Mouse (Mus musculus) CH12F3 (cell line): ENCODE results near the gene Daxx.
"Not testable (repeated sequence)": the region's sequence is repeated elsewhere in the genome, so short reads cannot be mapped to it uniquely, and the experiment has no call there.

ENCODE experiments used
- in situ Hi-C: fragments of 300-500 bp; cut with MboI; formaldehyde crosslinking; loops from 2 replicates; pipeline ENCODE4 v1.14.3; 2020; ENCODE audit warnings: low sequenced_read_pairs

Gene Daxx

GRCm38 (mm10) chr17:33941381-33941780 lies 32.2 kb downstream of the Daxx start:
- in situ Hi-C loops, result no loop called here

DNA sequence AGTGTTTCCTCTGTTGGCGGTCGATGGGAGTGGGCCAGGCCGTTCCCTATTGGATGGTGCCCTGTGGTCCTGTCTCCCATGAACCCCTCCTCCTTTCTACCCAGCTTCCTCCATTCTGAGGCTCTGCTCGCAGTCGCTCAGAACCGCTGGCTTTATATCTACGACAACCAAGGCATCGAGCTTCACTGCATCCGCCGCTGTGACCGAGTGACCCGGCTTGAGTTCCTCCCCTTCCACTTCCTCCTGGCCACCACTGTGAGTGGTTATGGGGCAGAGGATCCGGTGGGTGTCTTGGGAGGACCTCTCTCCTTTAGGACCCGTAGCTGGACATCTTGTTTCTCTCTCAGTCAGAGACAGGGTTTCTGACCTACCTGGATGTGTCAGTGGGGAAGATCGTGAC lies 34.2 kb downstream of the Daxx start:
- in situ Hi-C loops, result no loop called here

DNA sequence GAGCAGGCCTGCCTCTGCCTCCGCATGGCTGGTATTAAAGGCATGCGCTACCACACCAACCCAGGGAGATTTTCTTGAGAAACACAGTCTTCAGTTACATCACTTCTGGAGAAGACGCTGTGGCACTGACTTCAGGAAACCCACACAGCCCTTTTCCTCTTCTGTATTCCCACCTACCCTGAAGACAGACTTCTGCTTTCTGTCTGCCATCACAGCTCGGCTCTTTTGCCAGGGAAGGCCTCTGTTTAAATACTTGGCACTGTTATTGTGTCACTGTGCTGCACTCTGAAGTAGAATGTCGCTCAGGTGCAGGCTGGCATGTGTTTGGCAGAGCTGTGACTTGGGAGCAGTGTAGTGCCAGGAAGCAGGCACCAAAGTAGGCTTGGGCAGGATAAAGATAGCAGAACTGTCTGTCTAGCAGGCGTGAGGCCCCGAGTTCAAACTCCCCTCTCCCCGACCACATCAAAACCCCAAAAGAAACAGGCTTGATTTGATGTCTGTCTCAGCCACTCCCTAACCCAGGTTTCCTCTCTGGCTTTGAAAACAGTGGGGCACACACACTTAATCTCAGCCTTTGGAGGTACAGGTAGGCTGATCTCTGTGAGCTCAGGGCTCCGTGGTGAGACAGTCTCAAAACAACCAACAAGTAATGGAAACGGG lies 38.3 kb downstream of the Daxx start:
- in situ Hi-C loops, result no loop called here

DNA sequence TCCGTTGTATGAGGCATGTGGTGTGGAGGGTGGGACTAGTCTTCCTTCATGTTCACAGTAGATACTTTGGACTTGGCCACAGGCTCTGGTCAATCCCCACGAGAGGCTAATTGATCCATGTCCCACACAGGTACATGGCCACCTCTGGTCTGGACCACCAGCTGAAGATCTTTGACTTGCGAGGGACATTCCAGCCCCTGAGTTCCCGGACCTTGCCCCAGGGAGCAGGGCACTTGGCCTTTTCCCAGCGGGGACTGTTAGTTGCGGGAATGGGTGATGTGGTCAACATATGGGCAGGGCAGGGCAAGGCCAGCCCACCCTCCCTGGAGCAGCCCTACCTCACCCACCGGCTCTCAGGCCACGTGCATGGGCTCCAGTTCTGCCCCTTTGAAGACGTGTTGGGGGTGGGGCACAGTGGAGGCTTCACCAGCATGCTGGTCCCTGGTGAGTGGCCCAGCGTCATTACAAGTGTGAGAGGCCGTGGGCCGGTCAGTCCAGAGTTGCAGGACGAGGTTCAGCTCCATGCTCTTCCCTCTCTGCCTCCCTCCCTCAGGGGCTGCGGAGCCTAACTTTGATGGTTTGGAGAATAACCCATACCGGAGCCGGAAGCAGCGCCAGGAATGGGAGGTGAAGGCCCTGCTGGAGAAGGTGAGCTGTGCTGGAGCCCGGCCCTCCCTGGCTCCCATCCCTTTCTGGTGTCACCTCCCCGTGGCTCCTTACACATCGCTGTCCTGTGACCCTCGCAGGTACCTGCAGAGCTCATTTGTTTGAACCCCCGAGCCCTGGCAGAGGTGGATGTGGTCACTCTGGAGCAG lies 39.1 kb downstream of the Daxx start:
- in situ Hi-C loops, result no loop called here

DNA sequence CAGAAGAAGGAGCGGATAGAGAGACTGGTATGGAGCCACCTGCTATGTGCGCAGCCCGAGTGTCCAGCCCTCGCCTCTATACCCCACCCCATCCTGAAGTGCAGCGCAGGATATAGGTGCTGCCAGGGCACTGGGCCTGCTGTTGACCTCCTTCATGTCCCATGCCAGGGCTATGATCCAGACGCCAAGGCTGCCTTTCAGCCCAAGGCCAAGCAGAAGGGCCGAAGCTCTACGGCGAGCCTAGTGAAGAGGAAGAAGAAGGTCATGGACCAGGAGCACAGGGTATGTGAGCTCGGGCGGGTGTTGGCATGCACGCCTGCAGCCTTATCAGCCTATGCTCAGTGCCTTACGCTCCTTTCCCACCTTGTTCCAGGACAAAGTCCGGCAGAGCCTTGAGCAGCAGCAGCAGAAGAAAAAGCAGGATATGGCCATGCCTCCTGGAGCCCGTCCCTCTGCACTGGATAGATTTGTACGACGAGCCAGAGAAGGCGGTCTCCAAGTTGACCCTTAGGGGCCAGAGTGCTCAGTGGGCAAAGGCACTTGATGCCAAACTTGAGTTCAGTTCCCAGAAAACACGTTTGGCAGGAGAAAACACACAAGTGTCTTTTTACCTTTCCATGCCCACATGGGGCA lies 39.8 kb downstream of the Daxx start:
- in situ Hi-C loops, result no loop called here

DNA sequence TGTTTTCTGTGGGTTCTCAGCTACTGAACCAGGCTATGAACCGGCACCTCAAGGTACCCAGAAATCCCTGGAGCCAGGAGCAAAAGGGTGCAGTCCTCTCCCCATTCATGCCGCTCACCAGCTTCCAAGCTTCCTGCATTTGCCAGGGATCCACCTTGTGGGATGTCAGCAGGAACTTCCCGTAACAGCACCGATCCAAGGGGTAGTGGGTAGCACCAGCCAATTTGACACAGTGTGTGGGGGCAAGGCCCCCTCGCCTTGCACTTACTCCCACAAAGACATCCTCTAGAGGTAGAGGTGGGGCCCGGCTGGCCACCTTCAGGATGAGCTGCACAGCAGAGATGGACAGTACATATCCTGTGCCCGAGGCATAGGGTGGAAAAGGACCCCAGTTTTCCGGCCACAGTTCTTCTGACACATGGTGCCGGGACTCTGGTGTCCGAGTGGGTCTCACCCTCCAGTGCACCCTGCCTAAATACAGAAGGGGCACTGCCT lies 41.0 kb downstream of the Daxx start:
- in situ Hi-C loops, result no loop called here

GRCm38 (mm10) chr17:33951021-33951946 lies 42.1 kb downstream of the Daxx start, which contains the start of gene B3galt4:
B3galt4 (minus strand) TSS chr17:33951488.
- in situ Hi-C loops, result no loop called here

- in situ Hi-C loops, result not testable (repeated sequence)
Observed at GRCm38 (mm10) chr17:33952015-33952414, 42.8 kb downstream of the Daxx start.

- in situ Hi-C loops, result no loop called here
Observed at GRCm38 (mm10) chr17:33952879-33953278, 43.7 kb downstream of the Daxx start.

DNA sequence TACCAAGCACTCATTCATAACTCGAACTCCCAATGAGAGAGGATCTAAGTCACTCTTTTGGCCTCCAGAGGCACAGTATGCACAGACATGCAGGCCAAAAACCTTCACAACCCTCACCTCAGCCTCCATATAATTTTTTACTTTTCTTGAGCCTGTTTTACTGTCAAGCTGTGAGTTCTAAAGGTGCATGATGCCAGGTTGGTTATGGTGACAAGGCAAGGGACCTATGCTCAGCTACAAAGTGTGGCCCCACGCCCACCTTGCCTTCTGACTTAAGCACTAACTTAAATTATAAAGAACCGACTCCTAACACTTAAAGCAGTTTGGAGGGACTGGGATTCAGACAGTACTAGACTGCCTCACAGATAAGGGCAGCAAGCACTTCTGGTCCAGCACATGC lies 44.1 kb downstream of the Daxx start:
- in situ Hi-C loops, result no loop called here

- in situ Hi-C loops, result no loop called here
Observed at GRCm38 (mm10) chr17:33953961-33954565, 44.8 kb downstream of the Daxx start.

DNA sequence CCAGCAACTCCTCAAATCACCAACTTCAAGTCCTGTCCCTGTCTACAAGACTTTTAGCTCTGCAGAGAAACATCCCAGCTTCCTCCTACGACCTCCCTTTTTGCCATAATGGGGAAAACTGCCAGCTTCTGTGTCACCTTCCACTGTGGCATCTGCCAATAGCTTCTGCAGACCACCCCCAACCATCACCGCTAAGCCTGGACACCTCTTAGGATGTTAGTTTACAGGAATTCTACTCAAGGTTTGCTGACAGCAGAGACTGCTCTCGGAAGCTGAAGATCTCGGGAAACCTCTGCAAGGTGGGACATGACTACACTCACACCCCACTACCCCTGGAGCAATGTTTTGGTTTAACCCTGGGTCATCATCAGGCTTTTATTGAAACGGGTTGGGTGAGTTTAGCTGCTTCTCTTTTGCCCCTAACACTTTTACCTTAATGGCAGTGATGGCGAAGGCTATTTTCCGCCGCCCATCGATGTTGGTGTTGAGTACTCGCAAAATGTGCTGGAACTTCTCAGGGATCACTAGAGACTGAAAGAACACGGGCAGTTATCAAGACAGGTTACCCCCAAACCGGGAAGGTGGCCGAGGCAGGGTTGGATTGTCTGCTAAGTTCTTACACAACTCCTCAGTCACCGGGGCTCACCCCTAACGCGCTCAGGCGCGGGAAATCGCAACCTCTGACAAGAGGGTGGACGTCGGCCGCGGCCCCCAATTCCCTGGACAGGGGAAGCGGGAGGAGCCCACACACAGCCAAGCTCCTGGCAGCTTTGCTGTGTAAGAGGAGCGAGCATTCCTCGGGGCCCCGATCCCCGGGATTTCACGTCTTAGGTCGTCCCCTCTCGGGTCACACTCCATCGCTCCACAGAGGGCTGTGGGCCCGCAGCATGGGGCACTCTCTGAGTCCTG lies 45.7 kb downstream of the Daxx start:
- in situ Hi-C loops, result no loop called here

GRCm38 (mm10) chr17:33955555-33956214 lies 46.5 kb downstream of the Daxx start, which contains the start of the genes Vps52 and Rps18:
Vps52 (plus strand) TSS chr17:33955812.
Rps18 (minus strand) TSS chr17:33956001.
- in situ Hi-C loops, result no loop called here

- in situ Hi-C loops, result no loop called here
Observed at GRCm38 (mm10) chr17:33956336-33956735, 47.1 kb downstream of the Daxx start.

GRCm38 (mm10) chr17:33957493-33957892 lies 48.3 kb downstream of the Daxx start:
- in situ Hi-C loops, result no loop called here

DNA sequence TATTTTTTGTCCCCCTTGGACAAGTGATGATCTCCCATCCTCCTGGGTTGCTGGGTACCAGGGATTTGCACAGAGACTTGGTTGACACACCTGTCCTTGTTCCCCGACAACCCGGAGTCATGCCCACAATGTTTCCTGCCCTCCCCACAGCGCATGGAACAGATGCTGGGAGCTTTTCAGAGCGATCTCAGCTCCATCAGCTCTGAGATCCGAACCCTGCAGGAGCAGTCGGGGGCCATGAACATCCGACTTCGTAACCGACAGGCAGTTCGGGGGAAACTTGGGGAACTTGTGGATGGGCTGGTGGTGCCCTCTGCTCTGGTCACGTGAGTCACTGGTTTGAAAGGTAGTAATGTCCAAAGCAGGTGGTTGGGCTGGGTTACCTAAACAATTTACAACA lies 49.2 kb downstream of the Daxx start:
- in situ Hi-C loops, result no loop called here

DNA sequence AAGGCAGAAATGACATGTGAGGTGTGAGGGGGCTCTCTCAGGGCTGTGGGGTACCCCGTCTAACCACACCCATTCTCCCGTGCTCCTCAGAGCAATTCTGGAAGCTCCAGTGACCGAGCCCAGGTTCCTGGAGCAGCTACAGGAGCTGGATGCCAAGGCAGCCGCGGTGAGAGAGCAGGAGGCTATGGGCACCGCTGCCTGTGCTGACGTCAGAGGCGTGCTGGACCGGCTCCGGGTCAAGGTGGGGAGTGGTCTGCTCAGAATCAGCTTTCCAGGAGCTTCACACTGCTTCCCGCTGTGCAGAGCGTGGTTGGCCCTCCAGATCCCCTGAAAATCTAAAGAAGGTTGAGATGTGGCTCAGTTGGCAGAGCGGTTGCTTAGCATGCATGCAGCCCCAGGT lies 49.9 kb downstream of the Daxx start:
- in situ Hi-C loops, result no loop called here

- in situ Hi-C loops, result no loop called here
Observed at GRCm38 (mm10) chr17:33959948-33960347, 50.7 kb downstream of the Daxx start.

- in situ Hi-C loops, result no loop called here
Observed at GRCm38 (mm10) chr17:33962876-33963275, 53.7 kb downstream of the Daxx start.
